Mouse (Mus musculus): Measurements from ENCODE around the gene Prkcg. TPM values are rescaled to one million over a fixed set of nuclear protein-coding genes. Genes with fewer than 3 reads are reported as not detected.

Gene Prkcg
- polyA plus RNA-seq, 2 experiments, result 0.06 TPM; not detected in 1

DNA sequence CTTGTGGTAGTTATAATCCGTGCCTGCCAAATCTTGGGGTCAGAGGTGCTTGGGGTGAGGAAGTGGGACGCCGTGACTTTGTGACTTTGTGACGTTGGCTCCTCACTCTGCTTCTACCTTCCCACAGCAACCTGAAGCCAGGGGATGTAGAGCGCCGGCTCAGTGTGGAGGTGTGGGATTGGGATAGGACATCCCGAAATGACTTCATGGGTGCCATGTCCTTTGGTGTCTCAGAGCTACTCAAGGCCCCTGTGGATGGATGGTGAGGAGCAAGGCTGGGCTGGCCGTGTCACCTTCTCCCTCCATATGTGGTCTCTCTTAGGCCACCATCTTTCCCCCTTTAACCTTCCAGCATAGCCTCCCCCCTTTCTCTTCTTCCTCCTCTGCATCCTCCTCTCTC, 24.6 kb downstream of the Prkcg start:
- ATAC-seq (ENCODE audit: insufficient read depth), result no peak
- WGBS (ENCODE audit: insufficient replicate concordance), result 68% methylated on average over 8 of the region's 8 CpGs
- H3K27ac ChIP-seq, result no peak overlapping the region
- H3K4me3 ChIP-seq (ENCODE audit: insufficient read depth in 1 of 2, low read depth in 2 of 2, low read length in 2 of 2), result no peak overlapping the region
- TF ChIP-seq EP300 (IDR thresholded peaks at IDR 0.05; ENCODE audit: low read depth) (no peak), CTCF (IDR thresholded peaks at IDR 0.05; ENCODE audit: low read depth) (no peak)
- H3K9me3 ChIP-seq (ENCODE audit: control insufficient read depth, low read length), result no peaks in the 10 kb centered on the region
- H3K9ac ChIP-seq (replicated peaks), result no peak overlapping the region
- H3K4me1 ChIP-seq (replicated peaks; ENCODE audit: control insufficient read depth in 2 of 2, insufficient read depth in 2 of 2, low read length in 1 of 2), result no peaks in the 10 kb centered on the region
- H3K27me3 ChIP-seq (ENCODE audit: control insufficient read depth, insufficient read depth, low read length), result no peaks in the 10 kb centered on the region
- no peak overlapping the region for H3K4me2 ChIP-seq (ENCODE audit: low read depth)
- no peak for DNase-seq (ENCODE audit: low read depth in 3 of 3, low spot score in 3 of 3)
- no peaks in the 10 kb centered on the region for H3K36me3 ChIP-seq (replicated peaks; ENCODE audit: control insufficient read depth, insufficient read depth, low read depth)

- H3K4me3 ChIP-seq (ENCODE audit: insufficient read depth in 1 of 2, low read depth in 2 of 2, low read length in 2 of 2), result no peak overlapping the region
- TF ChIP-seq EP300 (IDR thresholded peaks at IDR 0.05; ENCODE audit: low read depth) (no peak), CTCF (IDR thresholded peaks at IDR 0.05; ENCODE audit: low read depth) (no peak)
- H3K36me3 ChIP-seq (replicated peaks; ENCODE audit: control insufficient read depth, insufficient read depth, low read depth), result no peaks in the 10 kb centered on the region
- DNase-seq (ENCODE audit: low read depth in 3 of 3, low spot score in 3 of 3) (no peak), ATAC-seq (ENCODE audit: insufficient read depth) (no peak)
- H3K9ac ChIP-seq (replicated peaks), result no peak overlapping the region
- H3K27me3 ChIP-seq (ENCODE audit: control insufficient read depth, insufficient read depth, low read length), result no peaks in the 10 kb centered on the region
- H3K4me2 ChIP-seq (ENCODE audit: low read depth), result no peak overlapping the region
- no peak overlapping the region for H3K27ac ChIP-seq
- 47% methylated on average over 5 of the region's 5 CpGs for whole genome bisulfite sequencing (ENCODE audit: insufficient replicate concordance)
- no peaks in the 10 kb centered on the region for H3K4me1 ChIP-seq (replicated peaks; ENCODE audit: control insufficient read depth in 2 of 2, insufficient read depth in 2 of 2, low read length in 1 of 2)
- H3K9me3 ChIP-seq (ENCODE audit: control insufficient read depth, low read length), result no peaks in the 10 kb centered on the region
Observed at GRCm38 (mm10) chr7:3314121-3314520, 25.1 kb downstream of the Prkcg start.

- DNase-seq (ENCODE audit: low read depth in 3 of 3, low spot score in 3 of 3) (no peak), ATAC-seq (ENCODE audit: insufficient read depth) (no peak)
- no peak overlapping the region for H3K9ac ChIP-seq (replicated peaks)
- H3K27ac ChIP-seq, result no peak overlapping the region
- H3K4me1 ChIP-seq (replicated peaks; ENCODE audit: control insufficient read depth in 2 of 2, insufficient read depth in 2 of 2, low read length in 1 of 2), result no peaks in the 10 kb centered on the region
- H3K27me3 ChIP-seq (ENCODE audit: control insufficient read depth, insufficient read depth, low read length), result no peaks in the 10 kb centered on the region
- TF ChIP-seq CTCF (IDR thresholded peaks at IDR 0.05; ENCODE audit: low read depth) (no peak), EP300 (IDR thresholded peaks at IDR 0.05; ENCODE audit: low read depth) (no peak)
- H3K4me2 ChIP-seq (ENCODE audit: low read depth), result no peak overlapping the region
- H3K9me3 ChIP-seq (ENCODE audit: control insufficient read depth, low read length), result no peaks in the 10 kb centered on the region
- 26% methylated on average over 4 of the region's 4 CpGs for WGBS (ENCODE audit: insufficient replicate concordance)
- H3K36me3 ChIP-seq (replicated peaks; ENCODE audit: control insufficient read depth, insufficient read depth, low read depth), result no peaks in the 10 kb centered on the region
- H3K4me3 ChIP-seq (ENCODE audit: insufficient read depth in 1 of 2, low read depth in 2 of 2, low read length in 2 of 2), result no peak overlapping the region
Observed at GRCm38 (mm10) chr7:3317704-3318103, 28.7 kb downstream of the Prkcg start.

GRCm38 (mm10) chr7:3320856-3321255, 31.9 kb downstream of the Prkcg start:
- WGBS (ENCODE audit: insufficient replicate concordance), result 34% methylated on average over 3 of the region's 3 CpGs

DNA sequence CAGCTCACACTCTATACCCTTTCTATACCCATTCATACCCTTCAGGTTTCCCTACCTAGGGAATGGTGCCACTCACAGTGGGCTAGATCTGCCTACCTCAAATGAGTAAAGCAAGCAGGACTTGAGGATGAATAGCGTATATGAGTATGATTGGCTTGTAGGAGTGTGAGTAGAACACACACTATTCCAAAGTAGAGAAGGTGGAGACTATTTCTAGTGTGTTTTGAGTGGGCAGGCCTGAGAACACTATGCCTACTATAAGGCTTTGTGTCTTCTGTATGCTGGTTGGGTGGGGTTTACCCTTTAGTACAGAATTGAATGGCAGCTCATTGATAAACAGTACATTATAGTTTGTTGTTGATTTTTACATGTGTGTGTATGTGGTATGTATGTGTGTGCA, 34.8 kb downstream of the Prkcg start:
- Histone ChIP-seq H3K36me3 (replicated peaks; ENCODE audit: control insufficient read depth, insufficient read depth, low read depth) (no peaks in the 10 kb centered on the region), H3K4me2 (ENCODE audit: low read depth) (no peak overlapping the region), H3K27me3 (ENCODE audit: control insufficient read depth, insufficient read depth, low read length) (no peaks in the 10 kb centered on the region), H3K27ac (no peak overlapping the region), H3K9ac (replicated peaks) (no peak overlapping the region), H3K9me3 (ENCODE audit: control insufficient read depth, low read length) (no peaks in the 10 kb centered on the region), H3K4me3 (ENCODE audit: insufficient read depth in 1 of 2, low read depth in 2 of 2, low read length in 2 of 2) (no peak overlapping the region), H3K4me1 (replicated peaks; ENCODE audit: control insufficient read depth in 2 of 2, insufficient read depth in 2 of 2, low read length in 1 of 2) (no peaks in the 10 kb centered on the region)
- no peak for DNase-seq (ENCODE audit: low read depth in 3 of 3, low spot score in 3 of 3)
- WGBS (ENCODE audit: insufficient replicate concordance), result 50% methylated on average over 1 of the region's 1 CpGs
- no peak for TF ChIP-seq CTCF (IDR thresholded peaks at IDR 0.05; ENCODE audit: low read depth)
- no peak for TF ChIP-seq EP300 (IDR thresholded peaks at IDR 0.05; ENCODE audit: low read depth)
- ATAC-seq (ENCODE audit: insufficient read depth), result no peak

More at GRCm38 (mm10) chr7:3320856-3321255, 31.9 kb downstream of the Prkcg start:
- H3K9ac ChIP-seq (replicated peaks), result no peak overlapping the region
- TF ChIP-seq CTCF (IDR thresholded peaks at IDR 0.05; ENCODE audit: low read depth) (no peak), EP300 (IDR thresholded peaks at IDR 0.05; ENCODE audit: low read depth) (no peak)
- no peaks in the 10 kb centered on the region for H3K4me1 ChIP-seq (replicated peaks; ENCODE audit: control insufficient read depth in 2 of 2, insufficient read depth in 2 of 2, low read length in 1 of 2)
- H3K27ac ChIP-seq, result no peak overlapping the region
- H3K36me3 ChIP-seq (replicated peaks; ENCODE audit: control insufficient read depth, insufficient read depth, low read depth), result no peaks in the 10 kb centered on the region
- H3K4me3 ChIP-seq (ENCODE audit: insufficient read depth in 1 of 2, low read depth in 2 of 2, low read length in 2 of 2), result no peak overlapping the region
- DNase-seq (ENCODE audit: low read depth in 3 of 3, low spot score in 3 of 3) (no peak), ATAC-seq (ENCODE audit: insufficient read depth) (no peak)
- no peaks in the 10 kb centered on the region for H3K9me3 ChIP-seq (ENCODE audit: control insufficient read depth, low read length)
- no peak overlapping the region for H3K4me2 ChIP-seq (ENCODE audit: low read depth)
- H3K27me3 ChIP-seq (ENCODE audit: control insufficient read depth, insufficient read depth, low read length), result no peaks in the 10 kb centered on the region
